Mouse (Mus musculus) thymus, adult 2 months (tissue): ENCODE results near the gene Plcl1. TPM values are rescaled to one million over a fixed set of nuclear protein-coding genes. Genes with fewer than 3 reads are reported as not detected.

Experiments used
- DNase-seq: peaks from one replicate; pipeline ENCODE4 v3.0.0; 2021
- H3K27ac ChIP-seq: fragments of 200-500 bp; 2 replicates; pipeline ENCODE4 v1.5.1; 2012; ENCODE audit warnings: low read length, control low read depth; ENCODE audit not compliant: control insufficient read depth, insufficient read depth
- H3K27me3 ChIP-seq: fragments of 200-500 bp; 2 replicates; pipeline ENCODE4 v1.6.1; 2012; ENCODE audit warnings: mild to moderate bottlenecking, low read length, moderate library complexity, mixed read lengths; ENCODE audit not compliant: control insufficient read depth, insufficient read depth
- H3K36me3 ChIP-seq: fragments of 200-500 bp; 2 replicates; pipeline ENCODE4 v1.6.1; 2012; ENCODE audit warnings: mild to moderate bottlenecking, low read length, moderate library complexity; ENCODE audit not compliant: control insufficient read depth, insufficient read depth
- H3K4me1 ChIP-seq: fragments of 200-500 bp; replicated peaks from 2 replicates; pipeline ENCODE4 v1.6.1; 2012; ENCODE audit warnings: low read length; ENCODE audit not compliant: control insufficient read depth, insufficient read depth
- H3K4me3 ChIP-seq: fragments of 200-500 bp; 2 replicates; pipeline ENCODE4 v1.5.1; 2012; ENCODE audit warnings: mild to moderate bottlenecking, low read length, control low read depth, moderate library complexity; ENCODE audit not compliant: control insufficient read depth, insufficient read depth
- CTCF ChIP-seq: fragments of 200-500 bp; IDR thresholded peaks from 2 replicates; pipeline ENCODE4 v1.5.1; 2012; ENCODE audit warnings: mild to moderate bottlenecking, control low read depth, low read length, moderate library complexity, borderline replicate concordance; ENCODE audit not compliant: control insufficient read depth, poor library complexity, insufficient read depth; ENCODE audit errors: extremely low read depth
- POLR2A ChIP-seq: fragments of 200-500 bp; IDR thresholded peaks from 2 replicates; pipeline ENCODE4 v1.6.1; 2012; ENCODE audit warnings: mild to moderate bottlenecking, low read length, control low read depth, moderate library complexity; ENCODE audit not compliant: control insufficient read depth, poor library complexity, insufficient read depth; ENCODE audit errors: extremely low read depth
- WGBS: fragments of 180-500 bp; shearing (Covaris S2); methylation state at CpG from one replicate; pipeline ENCODE4 v1.1.7; 2018; 5-methylcytosine and 5-hydroxymethylcytosine counted together
- polyA plus RNA-seq: library from polyadenylated mRNA; depleted of rRNA; stranded (reverse); fragments of >200 nt; gene quantifications from 2 replicates; pipeline ENCODE4 v1.2.3, GENCODE M21; 2012; rRNA removed

Gene Plcl1
- polyA plus RNA-seq, result 2.7 and 3.8 TPM in 2 replicates

- TF ChIP-seq CTCF (peak; percentile 38; the same call in 1 of the 2 replicates), POLR2A (peak; percentile 79; the same call in 1 of the 2 replicates)
- Histone ChIP-seq H3K36me3 (no peaks in the 10 kb centered on the region), H3K27me3 (no peaks in the 10 kb centered on the region), H3K4me1 (peaks cover 8% of the 10 kb centered on the region), H3K27ac (no peak within 1 kb of the TSS), H3K4me3 (peak within 1 kb of the TSS; percentile 86)
- peak; percentile 98 for DNase-seq
- 1% methylated on average over 51 of the region's 51 CpGs for WGBS
Measured at GRCm38 (mm10) chr1:55405272-55406022, at the start of gene Plcl1. Gene Plcl1, plus strand, starts transcription at chr1:55405921.

GRCm38 (mm10) chr1:55362634-55363033 lies 43.1 kb upstream of the Plcl1 start:
- WGBS, result 78% methylated on average over 49 of the region's 49 CpGs
- no peaks in the 10 kb centered on the region for H3K36me3 ChIP-seq
- H3K4me3 ChIP-seq, result no peak overlapping the region
- TF ChIP-seq CTCF (no peak), POLR2A (no peak)
- no peak for DNase-seq
- H3K27ac ChIP-seq, result no peak overlapping the region
- H3K4me1 ChIP-seq, result no peaks in the 10 kb centered on the region
- H3K27me3 ChIP-seq, result no peaks in the 10 kb centered on the region

GRCm38 (mm10) chr1:55363044-55363565 lies 42.6 kb upstream of the Plcl1 start, which contains the start of gene Boll:
Gene Boll, minus strand, starts transcription at chr1:55363469.
- Histone ChIP-seq H3K4me3 (peak within 1 kb of the TSS; percentile 57), H3K36me3 (no peaks in the 10 kb centered on the region), H3K4me1 (no peaks in the 10 kb centered on the region), H3K27me3 (no peaks in the 10 kb centered on the region), H3K27ac (no peak within 1 kb of the TSS)
- WGBS, result 28% methylated on average over 55 of the region's 68 CpGs
- peak; percentile 94 for TF ChIP-seq CTCF
- no peak for TF ChIP-seq POLR2A
- peak; percentile 83 for DNase-seq

GRCm38 (mm10) chr1:55363586-55363985 lies 42.1 kb upstream of the Plcl1 start:
- no peaks in the 10 kb centered on the region for H3K4me1 ChIP-seq
- TF ChIP-seq POLR2A (no peak), CTCF (peak; percentile 11; the same call in 1 of the 2 replicates)
- no peak overlapping the region for H3K27ac ChIP-seq
- no peaks in the 10 kb centered on the region for H3K36me3 ChIP-seq
- 1% methylated on average over 27 of the region's 27 CpGs for WGBS
- H3K27me3 ChIP-seq, result no peaks in the 10 kb centered on the region
- DNase-seq, result peak; percentile 80
- H3K4me3 ChIP-seq, result peak overlapping the region; percentile 57

GRCm38 (mm10) chr1:55372626-55373025 lies 33.1 kb upstream of the Plcl1 start:
- H3K36me3 ChIP-seq, result no peaks in the 10 kb centered on the region
- peak; percentile 37 for DNase-seq
- no peak overlapping the region for H3K4me3 ChIP-seq
- no peak overlapping the region for H3K27ac ChIP-seq
- WGBS, result 13% methylated on average over 3 of the region's 3 CpGs
- TF ChIP-seq POLR2A, result no peak
- no peak for TF ChIP-seq CTCF
- peaks cover 12% of the 10 kb centered on the region for H3K4me1 ChIP-seq
- H3K27me3 ChIP-seq, result no peaks in the 10 kb centered on the region

GRCm38 (mm10) chr1:55380527-55380926 lies 25.2 kb upstream of the Plcl1 start:
- Histone ChIP-seq H3K4me1 (peaks cover 6% of the 10 kb centered on the region), H3K27ac (no peak overlapping the region), H3K27me3 (no peaks in the 10 kb centered on the region), H3K4me3 (no peak overlapping the region), H3K36me3 (no peaks in the 10 kb centered on the region)
- TF ChIP-seq CTCF, result no peak
- no peak for TF ChIP-seq POLR2A
- WGBS, result 83% methylated on average over 2 of the region's 2 CpGs
- no peak for DNase-seq
